Mouse (Mus musculus) heart, embryonic 12.5 days (tissue): ENCODE measurements at regions not wholly inside any gene's neighbourhood (a gene's known extent, or its start where the extent isn't known, plus 50 kb on each side); places are given as distances from the start of the nearest gene placed in this dataset.
"Not testable (repeated sequence)": the region's sequence is repeated elsewhere in the genome, so short reads cannot be mapped to it uniquely, and the experiment has no call there.

Experiments used
- ATAC-seq: fragments of 200-750 bp; cut with Nextera tagmentation; 2 replicates; pipeline ENCODE4 v1.8.0; 2017; ENCODE audit warnings: moderate TSS enrichment, moderate library complexity; ENCODE audit not compliant: insufficient number of reproducible peaks, low FRiP score
- H3K27ac ChIP-seq: fragments of 300-500 bp; sonication (generic); 2 replicates; pipeline ENCODE4 v1.5.1; 2016; ENCODE audit warnings: mild to moderate bottlenecking, moderate library complexity; ENCODE audit not compliant: poor library complexity, severe bottlenecking
- H3K27me3 ChIP-seq: fragments of 300-500 bp; sonication (generic); replicated peaks from 2 replicates; pipeline ENCODE4 v1.6.1; 2016; ENCODE audit warnings: mild to moderate bottlenecking, moderate library complexity
- H3K36me3 ChIP-seq: fragments of 300-500 bp; sonication (generic); 2 replicates; pipeline ENCODE4 v1.6.1; 2016; ENCODE audit warnings: mild to moderate bottlenecking, moderate library complexity
- H3K4me1 ChIP-seq: fragments of 300-500 bp; sonication (generic); replicated peaks from 2 replicates; pipeline ENCODE4 v1.6.1; 2016; ENCODE audit warnings: mild to moderate bottlenecking
- H3K4me2 ChIP-seq: fragments of 300-500 bp; sonication (generic); 2 replicates; pipeline ENCODE4 v1.6.1; 2016; ENCODE audit warnings: mild to moderate bottlenecking, moderate library complexity
- H3K4me3 ChIP-seq: fragments of 300-500 bp; sonication (generic); 2 replicates; pipeline ENCODE4 v1.5.1; 2016; ENCODE audit warnings: mild to moderate bottlenecking
- H3K9ac ChIP-seq: fragments of 300-500 bp; sonication (generic); 2 replicates; pipeline ENCODE4 v1.6.1; 2016; ENCODE audit warnings: mild to moderate bottlenecking, moderate library complexity
- H3K9me3 ChIP-seq: fragments of 300-500 bp; sonication (generic); replicated peaks from 2 replicates; pipeline ENCODE4 v1.6.1; 2016; ENCODE audit warnings: mild to moderate bottlenecking, moderate library complexity
- WGBS: fragments of 180-500 bp; shearing (Covaris S2); methylation state at CpG from one replicate; pipeline ENCODE4 v1.1.7; 2016; 5-methylcytosine and 5-hydroxymethylcytosine counted together

GRCm38 (mm10) chr8:20436956-20437355, 73.9 kb upstream of the Gm15319 start:
- not testable (repeated sequence) for H3K27ac ChIP-seq, H3K4me2 ChIP-seq, H3K27me3 ChIP-seq, H3K4me3 ChIP-seq, ATAC-seq, H3K9ac ChIP-seq, H3K4me1 ChIP-seq, H3K9me3 ChIP-seq, H3K36me3 ChIP-seq
- WGBS = 59% methylated on average over 4 of the region's 4 CpGs

DNA sequence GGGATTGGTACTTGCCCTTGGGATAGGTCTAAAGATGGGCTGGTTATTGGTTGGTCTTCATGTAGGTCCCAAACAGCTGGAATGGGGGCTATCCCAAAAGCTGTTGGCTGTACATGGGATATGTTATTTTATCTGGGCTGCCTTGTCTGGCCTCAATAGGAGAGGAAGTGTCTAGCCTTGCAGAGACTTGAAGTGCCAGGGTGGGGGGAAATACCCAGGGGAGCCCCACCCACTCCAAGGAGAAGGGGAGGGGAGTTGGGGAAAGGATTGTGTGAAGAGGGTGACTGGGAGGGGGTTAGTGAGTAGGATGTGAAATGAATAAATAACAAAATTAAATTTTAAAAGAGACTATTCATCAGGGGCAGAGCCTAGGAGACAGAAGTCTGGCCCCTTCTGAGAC, 70.2 kb upstream of the Gm15319 start:
- H3K4me2 ChIP-seq, H3K27ac ChIP-seq, H3K4me1 ChIP-seq, H3K4me3 ChIP-seq, H3K27me3 ChIP-seq, H3K36me3 ChIP-seq, H3K9ac ChIP-seq, ATAC-seq, H3K9me3 ChIP-seq: not testable (repeated sequence)

DNA sequence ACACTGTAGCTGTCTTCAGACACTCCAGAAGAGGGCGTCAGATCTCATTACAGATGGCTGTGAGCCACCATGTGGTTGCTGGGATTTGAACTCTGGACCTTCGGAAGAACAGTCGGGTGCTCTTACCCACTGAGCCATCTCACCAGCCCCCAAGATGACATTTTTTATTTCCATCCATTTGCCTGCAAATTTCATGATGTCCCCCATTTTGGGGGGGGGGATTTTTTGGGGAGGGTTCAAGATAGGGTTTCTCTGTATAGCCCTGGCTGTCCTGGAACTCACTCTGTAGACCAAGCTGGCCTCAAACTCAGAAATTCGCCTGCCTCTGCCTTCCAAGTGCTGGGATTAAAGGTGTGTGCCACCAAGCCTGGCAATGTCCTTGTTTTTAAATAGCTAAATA, 66.5 kb upstream of the Gm15319 start:
- WGBS = 62% methylated on average over 4 of the region's 4 CpGs
- not testable (repeated sequence) for H3K27ac ChIP-seq, H3K4me3 ChIP-seq

GRCm38 (mm10) chr8:20424903-20425222, 61.9 kb upstream of the Gm15319 start:
- WGBS = 31% methylated on average over 3 of the region's 3 CpGs
- H3K4me2 ChIP-seq, H3K9ac ChIP-seq, ATAC-seq, H3K27me3 ChIP-seq, H3K36me3 ChIP-seq, H3K4me1 ChIP-seq, H3K27ac ChIP-seq, H3K9me3 ChIP-seq: not testable (repeated sequence)
- peak overlapping the region; percentile 61 for H3K4me3 ChIP-seq

More for the DNA sequence above, 66.5 kb upstream of the Gm15319 start:
- H3K9ac ChIP-seq, H3K4me1 ChIP-seq, H3K4me2 ChIP-seq, H3K27me3 ChIP-seq, H3K36me3 ChIP-seq, ATAC-seq, H3K9me3 ChIP-seq: not testable (repeated sequence)

DNA sequence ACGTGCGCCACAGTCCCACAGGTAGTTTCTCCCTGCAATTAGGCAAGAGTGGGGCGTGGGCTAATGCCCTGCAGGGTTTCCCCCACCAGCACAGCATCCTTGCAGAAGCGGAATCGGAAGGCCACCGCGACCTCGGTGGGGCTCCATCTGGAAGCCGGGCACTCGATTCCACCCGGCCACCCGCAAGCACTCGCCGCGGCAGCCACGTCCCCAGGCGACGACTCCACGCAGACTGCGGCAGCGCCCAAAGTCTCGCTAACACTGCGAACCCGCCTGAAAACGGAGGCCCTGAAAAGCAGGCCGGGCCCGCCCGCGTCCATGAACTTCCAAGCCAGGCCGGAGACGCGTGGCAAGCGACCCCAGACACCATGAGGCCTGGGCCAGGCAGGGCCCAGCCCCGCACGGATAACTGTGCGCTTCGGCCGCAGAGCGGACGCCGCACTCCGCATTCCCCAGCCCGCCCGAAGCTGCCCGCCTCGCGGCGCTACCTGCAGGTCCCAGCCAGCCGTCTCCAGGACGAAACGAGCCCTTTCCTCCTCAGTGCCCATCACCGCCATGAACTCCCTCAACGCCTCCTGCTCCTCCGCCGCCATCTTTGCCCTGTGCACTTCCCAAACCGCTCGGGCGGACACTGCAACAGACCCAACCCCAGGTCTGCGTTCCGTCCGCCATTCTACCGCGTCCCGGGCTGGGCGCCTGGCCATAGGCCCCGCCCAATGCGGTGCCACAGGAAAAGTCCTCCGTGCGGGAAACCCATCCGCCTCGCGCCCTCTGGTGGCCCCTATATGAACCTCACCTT, 61.3 kb upstream of the Gm15319 start:
- Histone ChIP-seq H3K4me2 (peak overlapping the region; percentile 51), H3K9ac (peak overlapping the region; percentile 87), H3K4me3 (peak overlapping the region; percentile 61)
- not testable (repeated sequence) for H3K27ac ChIP-seq, H3K36me3 ChIP-seq, H3K27me3 ChIP-seq, H3K4me1 ChIP-seq, H3K9me3 ChIP-seq
- ATAC-seq = peak; percentile 97
- 3% methylated on average over 70 of the region's 72 CpGs for WGBS

GRCm38 (mm10) chr8:20420807-20421206, 57.8 kb upstream of the Gm15319 start:
- ATAC-seq, H3K36me3 ChIP-seq, H3K27me3 ChIP-seq, H3K27ac ChIP-seq, H3K9me3 ChIP-seq, H3K9ac ChIP-seq, H3K4me1 ChIP-seq, H3K4me3 ChIP-seq, H3K4me2 ChIP-seq: not testable (repeated sequence)
